Comparison of ENCODE assay signal across 8 mouse cellular contexts in the genomic region with DNA sequence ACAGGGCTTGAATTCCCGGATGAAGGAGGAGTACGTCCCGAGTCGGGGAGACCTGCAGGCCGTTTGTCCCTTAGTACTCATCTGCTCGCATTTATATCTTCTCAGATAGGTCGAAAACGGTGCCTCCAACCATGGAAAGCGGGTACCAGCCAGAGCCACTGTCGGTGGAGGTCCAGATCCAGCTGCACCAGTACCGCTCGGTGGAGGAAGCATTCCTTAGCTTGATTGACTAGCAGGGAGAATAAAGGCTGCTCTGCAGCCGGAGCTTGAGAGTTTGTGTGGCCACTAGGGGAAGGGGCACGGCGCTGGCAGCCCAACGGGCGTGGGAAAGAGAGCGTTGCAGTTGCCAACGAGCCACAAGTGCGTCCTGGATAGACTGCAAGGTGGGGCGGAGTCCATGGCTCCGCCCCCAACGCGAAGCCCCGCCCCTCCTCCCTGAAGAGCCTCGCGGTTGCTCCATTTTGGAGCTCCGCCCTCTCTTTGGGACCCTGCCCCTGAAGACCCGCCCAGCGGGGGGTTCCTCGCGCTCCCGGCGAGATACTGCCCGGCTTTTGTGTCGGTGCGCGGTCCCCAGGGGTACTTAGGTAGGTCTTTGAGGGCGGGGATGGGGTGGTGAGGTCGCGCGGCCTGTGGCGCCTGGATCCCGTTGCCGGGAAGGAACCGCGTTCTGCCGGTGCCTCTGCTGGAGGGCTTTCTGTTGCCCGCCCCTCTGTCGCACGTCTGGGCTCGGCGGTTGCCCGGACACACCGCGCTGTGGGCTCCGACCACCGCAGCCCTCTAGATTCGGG. TPM values are rescaled to one million over a fixed set of nuclear protein-coding genes. Genes with fewer than 3 reads are reported as not detected.
DNase-seq lines count a peak whose midpoint lies in the region; ATAC-seq and TF ChIP-seq lines count a peak whose summit lies in the region.

No protein-coding gene starts in this region.

- H3K9ac ChIP-seq in embryonic facial prominence, embryonic 12.5 days: peak overlapping the region; percentile 61
- peak overlapping the region; percentile 45 for H3K9ac ChIP-seq in heart, adult 2 months (ENCODE audit: low read depth, low read length)
- H3K9ac ChIP-seq in limb, embryonic 15.5 days: peak overlapping the region; percentile 45

- ATAC-seq in embryonic facial prominence, embryonic 12.5 days (ENCODE audit: insufficient number of reproducible peaks, insufficient read depth, low FRiP score, low TSS enrichment): peak; percentile 80
- ATAC-seq in limb, embryonic 15.5 days (ENCODE audit: insufficient number of reproducible peaks, low FRiP score, low TSS enrichment, low read depth): peak; percentile 51

- H3K79me2 ChIP-seq in heart, adult 2 months (replicated peaks; ENCODE audit: control insufficient read depth, insufficient read depth, low read length): no peaks in the 10 kb centered on the region
- H3K79me2 ChIP-seq in myocyte (ENCODE audit: control insufficient read depth, insufficient read depth): no peaks in the 10 kb centered on the region

- no peak for TF ChIP-seq EP300 in heart, adult 2 months (IDR thresholded peaks at IDR 0.05; ENCODE audit: insufficient read depth, low read depth, low read length)

- peaks cover 13% of the 10 kb centered on the region for H3K27me3 ChIP-seq in embryonic facial prominence, embryonic 12.5 days
- H3K27me3 ChIP-seq in heart, adult 2 months (ENCODE audit: control insufficient read depth, insufficient read depth, low read length): no peaks in the 10 kb centered on the region
- no peaks in the 10 kb centered on the region for H3K27me3 ChIP-seq in kidney, adult 2 months (replicated peaks; ENCODE audit: control insufficient read depth, insufficient read depth, low read length)
- H3K27me3 ChIP-seq in limb, embryonic 15.5 days: peaks cover 19% of the 10 kb centered on the region
- H3K27me3 ChIP-seq in myocyte (ENCODE audit: control insufficient read depth, insufficient read depth, insufficient read length): peaks cover 4% of the 10 kb centered on the region

- no peak overlapping the region for H3ac ChIP-seq in myocyte (ENCODE audit: control insufficient read depth, insufficient read length)

- H3K4me3 ChIP-seq in embryonic facial prominence, embryonic 12.5 days: peak overlapping the region; percentile 65
- peak overlapping the region; percentile 54 for H3K4me3 ChIP-seq in heart, adult 2 months
- H3K4me3 ChIP-seq in kidney, adult 2 months (ENCODE audit: insufficient read depth, low read depth, low read length): peak overlapping the region; percentile 47
- peak overlapping the region; percentile 65 for H3K4me3 ChIP-seq in limb, embryonic 15.5 days
- peak overlapping the region; percentile 12 for H3K4me3 ChIP-seq in myocyte

- H3K4me2 ChIP-seq in embryonic facial prominence, embryonic 12.5 days (replicated peaks): peak overlapping the region; percentile 86
- H3K4me2 ChIP-seq in limb, embryonic 15.5 days: peak overlapping the region; percentile 88
- peak overlapping the region; percentile 77 for H3K4me2 ChIP-seq in myocyte (ENCODE audit: low read depth)

- 2% methylated on average over 59 of the region's 59 CpGs for WGBS in embryonic facial prominence, embryonic 12.5 days
- under 1% methylated on average over 59 of the region's 59 CpGs for WGBS in heart, adult 2 months
- WGBS in kidney, adult 2 months: under 1% methylated on average over 59 of the region's 59 CpGs
- under 1% methylated on average over 59 of the region's 59 CpGs for WGBS in limb, embryonic 15.5 days

- H3K27ac ChIP-seq in embryonic facial prominence, embryonic 12.5 days: no peak overlapping the region
- H3K27ac ChIP-seq in heart, adult 2 months: no peak overlapping the region
- no peak overlapping the region for H3K27ac ChIP-seq in kidney, adult 2 months (ENCODE audit: insufficient read depth, low read depth, low read length)
- H3K27ac ChIP-seq in limb, embryonic 15.5 days: no peak overlapping the region

- peak; percentile 92 for DNase-seq in A20 (ENCODE audit: low read depth, low spot score)
- DNase-seq in adrenal gland, postnatal 36 days: peak; percentile 86 to 93
- peak; percentile 79 to 83 for DNase-seq in heart, adult 2 months
- DNase-seq in kidney, adult 2 months: peak; percentile 82
- DNase-seq in spleen, postnatal 4 days (ENCODE audit: low spot score in 2 of 2): peak; percentile 73 to 87

- peaks cover 18% of the 10 kb centered on the region for H3K36me3 ChIP-seq in embryonic facial prominence, embryonic 12.5 days
- no peaks in the 10 kb centered on the region for H3K36me3 ChIP-seq in heart, adult 2 months (ENCODE audit: control insufficient read depth, insufficient read depth, low read length)
- H3K36me3 ChIP-seq in kidney, adult 2 months (ENCODE audit: control insufficient read depth, insufficient read depth, low read length): no peaks in the 10 kb centered on the region
- peaks cover 13% of the 10 kb centered on the region for H3K36me3 ChIP-seq in limb, embryonic 15.5 days
- no peaks in the 10 kb centered on the region for H3K36me3 ChIP-seq in myocyte (ENCODE audit: control insufficient read depth, insufficient read depth)

- no peaks in the 10 kb centered on the region for H3K9me3 ChIP-seq in embryonic facial prominence, embryonic 12.5 days
- no peaks in the 10 kb centered on the region for H3K9me3 ChIP-seq in limb, embryonic 15.5 days

- intact Hi-C loops in heart, adult 2 months (cut with DNase I): no loop called here

- no peak for TF ChIP-seq POLR2A in heart, adult 2 months (IDR thresholded peaks at IDR 0.05; ENCODE audit: insufficient read depth, low read depth, low read length)
- no peak for TF ChIP-seq POLR2A in kidney, adult 2 months (IDR thresholded peaks at IDR 0.05; ENCODE audit: low read depth, low read length)
- no peak for TF ChIP-seq POLR2A in myocyte (IDR thresholded peaks at IDR 0.05; ENCODE audit: insufficient read length, low read depth)

- peak; percentile 30; the same call in 1 of the 2 replicates for TF ChIP-seq CTCF in heart, adult 2 months (IDR thresholded peaks at IDR 0.05)
- TF ChIP-seq CTCF in kidney, adult 2 months (conservative IDR thresholded peaks at IDR 0.05; ENCODE audit: insufficient read depth, insufficient read length, low read depth, low read length): no peak

- peaks cover 23% of the 10 kb centered on the region for H3K4me1 ChIP-seq in embryonic facial prominence, embryonic 12.5 days
- peaks cover 2% of the 10 kb centered on the region; the same call in 1 of the 2 replicates for H3K4me1 ChIP-seq in heart, adult 2 months (ENCODE audit: control insufficient read depth, insufficient read depth, low read length)
- H3K4me1 ChIP-seq in kidney, adult 2 months (ENCODE audit: control insufficient read depth, insufficient read depth, low read length): no peaks in the 10 kb centered on the region; the same call in 1 of the 2 replicates
- peaks cover 32% of the 10 kb centered on the region for H3K4me1 ChIP-seq in limb, embryonic 15.5 days

TF ChIP-seq in myocyte, 11 proteins besides CTCF, POLR2A, EP300 and RAD21:
- TF ChIP-seq USF1 (IDR thresholded peaks at IDR 0.05; ENCODE audit: low read depth): no peak

RNA-seq across cellular contexts. Expression of a gene that starts 2.1 kb away (rescaled TPM):
- under 1 TPM; 0.26 to 0.36 TPM for total RNA-seq in adrenal gland, postnatal 36 days (2021)
- 1.3 and 2.2 TPM in 2 replicates for polyA plus RNA-seq in embryonic facial prominence, embryonic 12.5 days (2016; fragmentation: Nextera tagmentation; extraction: Ambion mirVana)
- total RNA-seq in heart, adult 2 months (2021): not detected
- 0.45 TPM in 1 of 2 replicates, not detected in the other for polyA plus RNA-seq in heart, adult 2 months (2012; rRNA removed)
- 0.05 TPM in 1 of 2 replicates, not detected in the other for polyA plus RNA-seq in kidney, adult 2 months (2012; rRNA removed)
- polyA plus RNA-seq in limb, embryonic 15.5 days (2015; fragmentation: Nextera tagmentation; extraction: Ambion mirVana): 0.12 and 0.58 TPM in 2 replicates
- 0.05 TPM for polyA plus RNA-seq in myocyte (2012; fragmentation: generic; extraction: Trizol)

RNA-seq across cellular contexts. Expression of a gene that starts 15.8 kb away (rescaled TPM):
- total RNA-seq in adrenal gland, postnatal 36 days (2021): 10 to 100 TPM; 75.7 to 76.8 TPM
- 121 and 125 TPM in 2 replicates for polyA plus RNA-seq in embryonic facial prominence, embryonic 12.5 days (2016; fragmentation: Nextera tagmentation; extraction: Ambion mirVana)
- total RNA-seq in heart, adult 2 months (2021): 10 to 100 TPM; 64.7 to 71.5 TPM
- 93.8 and 140 TPM in 2 replicates for polyA plus RNA-seq in heart, adult 2 months (2012; rRNA removed)
- polyA plus RNA-seq in kidney, adult 2 months (2012; rRNA removed): 64.2 and 68.8 TPM in 2 replicates
- 95.4 and 99.4 TPM in 2 replicates for polyA plus RNA-seq in limb, embryonic 15.5 days (2015; fragmentation: Nextera tagmentation; extraction: Ambion mirVana)
- polyA plus RNA-seq in myocyte (2012; fragmentation: generic; extraction: Trizol): 54.2 TPM

RNA-seq across cellular contexts. Expression of a gene that starts 17.2 kb away (rescaled TPM):
- total RNA-seq in adrenal gland, postnatal 36 days (2021): 1 to 10 TPM; 7.7 to 9.4 TPM
- polyA plus RNA-seq in embryonic facial prominence, embryonic 12.5 days (2016; fragmentation: Nextera tagmentation; extraction: Ambion mirVana): 1.5 and 3.4 TPM in 2 replicates
- under 1 TPM in 1 of 2 experiments, not detected in 1; 0.25 TPM for total RNA-seq in heart, adult 2 months (2021)
- 0.62 and 2.4 TPM in 2 replicates for polyA plus RNA-seq in heart, adult 2 months (2012; rRNA removed)
- polyA plus RNA-seq in kidney, adult 2 months (2012; rRNA removed): 2.0 and 2.9 TPM in 2 replicates
- 0.44 and 0.46 TPM in 2 replicates for polyA plus RNA-seq in limb, embryonic 15.5 days (2015; fragmentation: Nextera tagmentation; extraction: Ambion mirVana)
- polyA plus RNA-seq in myocyte (2012; fragmentation: generic; extraction: Trizol): not detected

RNA-seq across cellular contexts. Expression of a gene that starts 18.8 kb away (rescaled TPM):
- total RNA-seq in adrenal gland, postnatal 36 days (2021): not detected
- not detected in 2 replicates for polyA plus RNA-seq in embryonic facial prominence, embryonic 12.5 days (2016; fragmentation: Nextera tagmentation; extraction: Ambion mirVana)
- not detected for total RNA-seq in heart, adult 2 months (2021)
- polyA plus RNA-seq in heart, adult 2 months (2012; rRNA removed): not detected in 2 replicates
- not detected in 2 replicates for polyA plus RNA-seq in kidney, adult 2 months (2012; rRNA removed)
- polyA plus RNA-seq in limb, embryonic 15.5 days (2015; fragmentation: Nextera tagmentation; extraction: Ambion mirVana): not detected in 2 replicates
- not detected for polyA plus RNA-seq in myocyte (2012; fragmentation: generic; extraction: Trizol)

RNA-seq across cellular contexts. Expression of a gene that starts 19.0 kb away (rescaled TPM):
- total RNA-seq in adrenal gland, postnatal 36 days (2021): not detected
- not detected in 2 replicates for polyA plus RNA-seq in embryonic facial prominence, embryonic 12.5 days (2016; fragmentation: Nextera tagmentation; extraction: Ambion mirVana)
- total RNA-seq in heart, adult 2 months (2021): not detected
- 0.43 TPM in 1 of 2 replicates, not detected in the other for polyA plus RNA-seq in heart, adult 2 months (2012; rRNA removed)
- not detected in 2 replicates for polyA plus RNA-seq in kidney, adult 2 months (2012; rRNA removed)
- not detected in 2 replicates for polyA plus RNA-seq in limb, embryonic 15.5 days (2015; fragmentation: Nextera tagmentation; extraction: Ambion mirVana)
- polyA plus RNA-seq in myocyte (2012; fragmentation: generic; extraction: Trizol): not detected

Comparison
In these comparisons a context has a peak if more than half of its experiments do, and no peak if none do; other contexts are left out.
1. H3K4me3 ChIP-seq: peak in every context shown above with its lines; median percentile 65 in embryonic facial prominence, embryonic 12.5 days; 65 in limb, embryonic 15.5 days; 54 in heart, adult 2 months; 47 in kidney, adult 2 months; 12 in myocyte.